Mouse (Mus musculus) cerebellum, adult 11-12 months (tissue): Measurements from ENCODE around the gene Klhl3.
A peak's percentile ranks its signal among the peaks of the same experiment; 100 is the strongest.

ENCODE experiments used
- DNase-seq: peaks from one replicate; pipeline ENCODE4 v3.0.0; 2022

Klhl3 gene

GRCm38 (mm10) chr13:58012067-58012925 is 101.1 kb downstream of the Klhl3 start:
- DNase-seq: peak; percentile 85

GRCm38 (mm10) chr13:58011526-58011925 is 101.9 kb downstream of the Klhl3 start:
- peak; percentile 81 for DNase-seq

DNA sequence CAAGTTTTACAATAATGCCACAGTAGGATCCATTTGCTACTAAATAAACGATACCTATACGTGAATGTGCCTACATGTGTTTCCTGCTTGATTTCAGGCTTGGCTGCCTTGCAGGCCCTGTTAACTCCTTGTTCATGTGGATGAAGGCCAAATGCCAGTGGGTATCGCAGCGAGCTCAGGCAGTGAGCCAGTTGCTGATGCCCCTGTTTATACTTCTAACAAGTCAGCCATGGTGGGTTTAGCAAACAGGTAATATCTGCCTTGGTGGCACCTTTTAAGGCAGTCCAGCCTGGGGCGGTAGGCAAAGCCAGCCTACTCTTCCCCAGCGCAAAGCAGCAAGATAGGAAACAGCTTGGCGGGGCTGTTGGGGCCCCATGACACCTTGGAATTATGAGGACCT is 103.0 kb downstream of the Klhl3 start:
- DNase-seq: peak; percentile 59

DNA sequence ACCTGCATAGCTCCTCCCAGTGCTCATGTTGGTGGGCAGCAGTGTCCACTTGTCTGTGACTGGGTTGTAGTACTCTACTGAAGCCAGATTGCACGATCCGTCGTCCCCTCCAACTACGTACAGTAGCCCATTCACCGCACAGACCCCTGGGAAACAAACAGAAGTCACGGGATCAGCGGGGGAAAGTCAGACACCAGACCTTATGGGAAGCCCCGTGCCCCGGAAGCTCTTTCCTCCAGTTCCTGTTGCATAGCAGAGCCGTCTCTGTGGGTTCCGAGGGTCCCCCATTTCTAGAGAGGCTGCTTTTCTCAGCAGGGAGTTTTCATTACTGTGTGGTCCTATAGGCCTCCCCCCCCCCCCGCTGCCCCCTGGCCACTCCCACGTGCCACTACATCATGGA is 104.1 kb downstream of the Klhl3 start:
- no peak for DNase-seq

DNA sequence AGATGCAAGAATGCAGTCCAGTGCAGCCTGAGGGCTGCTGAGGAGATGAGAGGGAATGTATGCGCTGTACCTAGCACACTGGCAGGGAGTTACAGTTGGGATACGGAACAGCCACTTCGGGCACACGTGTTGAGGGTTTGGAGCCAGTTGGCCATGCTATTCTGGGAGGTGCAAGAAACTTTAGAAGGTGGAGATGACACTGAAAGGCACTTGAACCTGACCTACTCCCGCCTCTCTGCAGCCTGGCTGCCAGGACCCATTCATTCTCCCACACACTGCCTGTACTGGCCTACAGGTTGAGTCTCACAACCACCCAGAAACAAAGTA is 105.4 kb downstream of the Klhl3 start:
- DNase-seq: no peak

GRCm38 (mm10) chr13:58007256-58008037 is 105.9 kb downstream of the Klhl3 start:
- no peak for DNase-seq

DNA sequence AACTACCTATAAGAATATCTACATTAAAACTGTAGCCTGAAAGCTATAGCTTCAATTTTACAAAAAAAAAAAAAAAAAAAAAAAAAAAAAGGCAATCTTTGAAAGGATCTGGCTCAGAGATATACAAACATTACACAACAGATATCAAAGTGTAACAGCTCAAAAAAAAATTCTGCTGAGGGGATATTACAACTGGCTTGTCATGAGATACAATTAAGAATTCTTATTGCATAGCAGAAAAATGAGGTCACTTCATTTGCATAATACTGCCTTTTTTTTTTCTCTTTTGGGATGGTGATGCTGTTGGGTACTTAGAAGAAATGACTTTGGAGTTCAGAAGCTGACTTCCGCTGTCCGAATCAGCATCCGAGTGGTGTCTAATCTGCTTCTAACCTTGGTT is 111.6 kb downstream of the Klhl3 start:
- no peak for DNase-seq

DNA sequence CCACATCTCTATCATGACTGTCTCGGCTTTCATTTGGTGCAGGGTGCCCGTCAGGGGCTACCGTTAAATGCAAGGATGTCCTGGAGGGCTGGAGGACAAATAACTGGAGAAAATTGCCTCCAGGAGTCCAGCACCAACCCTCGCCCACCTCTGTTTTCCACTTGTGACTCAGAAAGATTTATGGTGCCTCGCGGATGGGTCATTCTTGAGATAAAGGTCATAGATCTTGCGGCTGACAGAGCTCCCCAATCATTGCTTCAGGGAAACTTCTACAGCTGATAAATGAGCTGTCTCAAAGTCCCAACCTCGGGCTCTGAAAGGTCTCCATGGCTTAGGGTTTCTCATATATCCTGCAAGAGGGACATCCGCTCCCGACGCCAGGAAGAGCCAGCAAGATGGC is 116.9 kb downstream of the Klhl3 start:
- no peak for DNase-seq

DNA sequence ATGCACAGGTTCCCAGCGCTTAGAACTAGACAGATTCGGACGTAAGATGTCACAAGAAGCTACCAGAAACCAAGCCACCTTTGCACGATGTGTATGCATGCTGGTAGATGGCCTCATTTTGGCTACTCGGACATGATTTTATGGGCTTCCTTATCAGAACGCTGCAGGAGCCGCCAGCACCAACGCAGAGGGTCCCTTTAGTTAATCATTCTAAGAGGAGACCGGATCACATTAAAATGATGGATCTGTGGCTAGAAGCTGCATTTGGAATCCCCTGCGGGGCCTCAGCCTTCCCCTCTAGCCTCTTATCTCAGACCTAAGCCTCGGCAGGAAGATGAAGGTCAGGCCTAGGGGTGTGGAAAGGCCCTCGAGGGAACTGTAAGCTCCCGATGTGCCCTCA is 117.5 kb downstream of the Klhl3 start:
- no peak for DNase-seq

- no peak for DNase-seq
Measured at GRCm38 (mm10) chr13:57984637-57985036, 128.8 kb downstream of the Klhl3 start.

GRCm38 (mm10) chr13:57984163-57984562 is 129.2 kb downstream of the Klhl3 start:
- peak; percentile 23 for DNase-seq

GRCm38 (mm10) chr13:57983330-57983729 is 130.1 kb downstream of the Klhl3 start:
- DNase-seq: peak; percentile 72

GRCm38 (mm10) chr13:57982904-57983303 is 130.5 kb downstream of the Klhl3 start:
- DNase-seq: peak; percentile 80

- no peak for DNase-seq
Measured at GRCm38 (mm10) chr13:57980679-57981078, 132.7 kb downstream of the Klhl3 start.

GRCm38 (mm10) chr13:57980071-57980470 is 133.3 kb downstream of the Klhl3 start:
- no peak for DNase-seq

GRCm38 (mm10) chr13:57978931-57979330 is 134.5 kb downstream of the Klhl3 start:
- DNase-seq: no peak

DNA sequence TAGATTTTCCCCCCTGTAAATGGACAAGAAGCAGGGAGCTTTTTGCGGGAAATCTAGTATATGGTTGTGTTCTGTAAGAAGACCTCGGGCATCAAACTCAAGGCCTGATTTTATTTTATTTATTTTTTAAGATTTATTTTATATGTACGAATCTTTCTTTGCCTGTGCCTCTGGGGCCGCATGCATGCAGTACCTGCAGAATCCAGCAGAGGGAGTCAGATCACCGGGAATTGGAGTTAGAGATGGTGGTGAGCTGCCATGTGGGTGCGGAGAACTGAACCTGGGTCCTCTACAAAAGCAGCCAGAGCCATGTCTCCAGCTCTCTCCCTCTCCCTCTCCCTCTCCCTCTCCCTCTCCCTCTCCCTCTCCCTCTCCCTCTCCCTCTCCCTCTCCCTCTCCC is 135.7 kb downstream of the Klhl3 start:
- no peak for DNase-seq

- no peak for DNase-seq
Measured at GRCm38 (mm10) chr13:57965658-57966057, 147.7 kb downstream of the Klhl3 start.

- peak; percentile 35 for DNase-seq
Measured at GRCm38 (mm10) chr13:57960254-57960653, 153.1 kb downstream of the Klhl3 start.

DNA sequence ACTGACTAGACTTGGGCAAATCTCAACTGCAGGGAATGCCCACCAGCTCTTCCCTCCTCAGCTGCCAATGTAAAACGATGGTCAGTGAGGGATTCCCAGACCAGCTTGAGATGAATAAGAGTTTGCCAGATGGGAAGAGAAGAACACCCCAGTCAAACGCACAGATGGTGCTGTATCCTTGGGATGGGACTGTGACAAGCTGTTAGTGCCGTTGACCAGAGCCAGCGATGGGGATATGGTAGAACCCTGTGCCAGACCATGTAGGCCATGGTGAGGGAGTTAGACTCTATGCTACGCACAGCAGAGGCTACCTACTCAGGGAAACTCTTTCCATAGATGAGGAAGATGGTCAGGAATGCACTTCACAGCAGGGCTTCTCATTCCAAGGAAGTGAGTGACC is 153.6 kb downstream of the Klhl3 start:
- DNase-seq: peak; percentile 78
